Mouse (Mus musculus) cerebellum, postnatal 36 days (tissue): ENCODE measurements around the gene B3glct.

Source experiments
- DNase-seq, 2 experiments: peaks; one replicate each; pipeline ENCODE4 v3.0.0; 2021 to 2022; ENCODE audit warnings: mixed read lengths in 2 of 2

The B3glct gene

GRCm38 (mm10) chr5:149678100-149678989 is at the start of gene B3glct:
TSS of gene B3glct (plus strand) at chr5:149678230.
- peak; percentile 80 for DNase-seq

DNA sequence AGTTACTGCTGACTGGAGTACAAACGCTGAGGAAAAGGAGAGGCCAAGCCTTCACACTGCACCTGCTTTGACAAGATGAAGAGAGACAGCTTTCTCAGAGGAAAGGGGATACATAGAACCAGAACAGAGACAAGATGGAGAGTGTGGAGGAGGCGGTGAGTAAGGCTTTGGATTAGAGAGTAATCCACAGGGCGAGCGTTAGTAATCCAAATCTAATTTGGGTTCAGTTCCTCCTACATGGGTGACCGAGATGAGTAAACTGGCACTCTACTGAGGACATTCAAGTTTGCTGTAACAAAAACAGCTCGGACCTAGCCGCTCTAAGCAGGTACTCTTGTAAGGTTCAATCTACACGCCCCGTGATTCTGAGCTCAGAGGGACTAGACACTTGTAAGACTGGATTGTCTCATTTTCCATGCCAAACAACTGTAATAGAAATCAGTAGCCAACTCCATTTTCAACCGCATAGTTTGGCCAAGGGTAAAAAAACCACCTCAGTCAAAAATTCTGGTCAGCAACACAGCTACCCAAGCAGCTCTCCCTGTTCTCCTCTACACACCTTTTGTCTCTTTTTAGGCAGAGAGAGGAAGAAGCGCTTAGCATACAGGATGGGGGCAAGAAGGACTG is 43.5 kb upstream of the B3glct start:
- DNase-seq = no peak

GRCm38 (mm10) chr5:149635556-149635955 is 42.5 kb upstream of the B3glct start:
- DNase-seq = no peak

GRCm38 (mm10) chr5:149636075-149636920 is 41.7 kb upstream of the B3glct start, which contains the start of gene Hsph1:
TSS of gene Hsph1 (minus strand) at chr5:149636376.
- DNase-seq = peak; percentile 100

DNA sequence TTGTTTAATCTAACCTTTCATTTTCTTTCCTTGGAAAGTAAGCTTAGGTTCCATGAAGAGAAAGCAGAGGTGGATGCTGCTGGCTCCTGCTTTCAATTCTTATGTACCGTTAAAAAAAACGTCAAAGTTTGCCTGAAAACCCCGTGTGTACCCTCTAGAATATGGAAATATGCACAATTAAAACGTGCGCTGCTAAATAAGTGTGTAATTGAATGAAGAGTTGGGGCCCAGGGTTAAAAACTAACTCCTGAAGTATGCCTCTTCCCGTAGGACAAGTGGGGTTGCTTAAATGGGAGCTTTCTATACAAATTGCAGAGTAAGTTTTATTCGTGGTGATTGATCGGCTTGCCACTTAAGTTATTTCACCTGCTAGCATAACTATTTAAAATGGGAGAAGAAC is 40.7 kb upstream of the B3glct start:
- no peak for DNase-seq

- DNase-seq = no peak
Measured at GRCm38 (mm10) chr5:149641277-149641892, 36.6 kb upstream of the B3glct start.

DNA sequence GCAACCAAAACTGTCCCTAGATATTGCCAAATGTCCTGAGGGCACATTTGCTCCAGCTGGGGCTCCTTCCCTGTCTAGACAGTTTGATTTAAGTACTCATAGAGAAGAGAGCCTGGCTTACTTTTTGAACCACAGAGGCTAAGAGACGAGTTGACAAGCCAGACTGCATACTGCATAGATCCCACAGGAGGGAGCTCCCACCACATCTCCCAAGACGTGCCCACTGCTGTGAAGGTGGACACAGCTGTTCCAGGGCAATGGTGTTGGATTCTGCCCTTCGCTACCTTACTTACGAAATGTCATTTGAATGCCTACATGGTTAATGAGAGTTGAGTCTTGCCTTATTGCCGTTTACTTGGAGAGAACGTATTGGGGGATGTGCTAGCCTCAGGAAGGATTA is 35.7 kb upstream of the B3glct start:
- no peak for DNase-seq

- DNase-seq = no peak
Measured at GRCm38 (mm10) chr5:149642783-149643509, 35.1 kb upstream of the B3glct start.

- no peak for DNase-seq
Measured at GRCm38 (mm10) chr5:149647367-149648115, 30.5 kb upstream of the B3glct start.

DNA sequence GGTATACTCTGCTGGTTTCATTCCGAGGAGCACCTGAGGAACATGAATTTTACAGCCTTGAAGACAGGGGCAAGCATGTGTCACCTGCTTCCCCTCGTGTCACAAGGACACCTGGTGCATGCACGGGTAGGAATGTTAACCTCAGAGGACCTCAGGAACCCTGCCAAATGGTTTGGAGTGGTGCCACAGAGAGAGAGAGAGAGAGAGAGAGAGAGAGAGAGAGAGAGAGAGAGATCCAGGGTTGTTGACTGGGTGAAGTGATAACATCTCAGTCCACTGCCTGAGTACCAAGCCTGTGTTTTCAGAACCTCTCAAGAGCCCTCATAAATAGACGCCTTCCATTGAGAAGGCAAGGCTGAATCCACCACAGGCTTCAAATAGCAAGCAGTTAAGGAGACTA is 29.8 kb upstream of the B3glct start:
- no peak for DNase-seq

- DNase-seq = no peak
Measured at GRCm38 (mm10) chr5:149648895-149649406, 29.1 kb upstream of the B3glct start.

- no peak for DNase-seq
Measured at GRCm38 (mm10) chr5:149649499-149650178, 28.4 kb upstream of the B3glct start.

- no peak for DNase-seq
Measured at GRCm38 (mm10) chr5:149650179-149650553, 27.9 kb upstream of the B3glct start.

- DNase-seq = no peak
Measured at GRCm38 (mm10) chr5:149655636-149656035, 22.4 kb upstream of the B3glct start.

DNA sequence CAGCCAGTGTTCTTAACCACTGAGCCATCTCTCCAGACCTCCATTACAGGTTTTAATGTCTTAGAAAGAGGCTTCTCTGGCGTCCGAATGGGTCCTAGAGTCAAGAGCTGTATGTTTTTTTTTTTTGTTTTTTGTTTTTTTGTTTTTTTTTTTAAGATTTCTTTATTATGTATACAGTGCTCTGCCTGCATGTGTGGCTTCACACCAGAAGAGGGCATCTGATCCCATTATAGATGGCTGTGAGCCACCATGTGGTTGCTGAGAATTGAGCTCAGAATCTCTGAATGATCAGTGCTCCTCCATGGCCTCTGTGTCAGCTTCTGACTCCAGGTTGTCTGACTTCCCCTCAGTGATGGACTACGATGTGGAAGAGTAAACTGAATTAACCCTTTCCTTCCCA is 20.0 kb upstream of the B3glct start:
- no peak for DNase-seq

DNA sequence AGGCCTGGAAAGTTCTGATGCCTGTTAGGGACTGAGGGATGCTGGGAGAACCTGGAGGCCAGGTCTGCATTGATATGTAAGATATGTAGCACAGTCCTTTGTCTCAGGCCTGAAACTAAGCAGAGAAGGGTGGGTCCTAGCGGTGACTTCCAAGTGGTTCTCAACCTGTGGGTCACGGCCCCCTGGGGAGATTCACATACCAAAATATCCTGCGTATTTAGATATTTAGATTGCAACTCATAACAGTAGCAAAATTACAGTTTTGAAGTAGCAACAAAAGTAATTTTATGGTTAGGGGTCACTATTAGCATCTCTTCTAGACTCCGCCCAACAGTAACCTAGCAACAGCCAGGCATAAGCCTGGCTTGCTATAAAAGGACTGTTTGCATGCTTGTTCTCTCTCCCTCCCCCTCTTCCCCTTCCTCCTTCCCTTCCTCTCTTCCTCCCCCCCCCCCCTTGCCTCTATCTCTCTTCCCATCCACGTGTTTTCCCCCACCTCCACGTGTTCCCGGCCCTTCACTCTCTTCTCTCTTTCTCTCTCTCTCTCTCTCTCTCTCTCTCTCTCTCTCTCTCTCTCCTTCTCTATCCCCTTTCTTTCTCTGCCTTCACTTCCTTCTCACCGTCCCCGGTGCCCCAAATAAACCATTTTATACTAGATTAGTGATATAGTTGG is 19.2 kb upstream of the B3glct start:
- no peak for DNase-seq

DNA sequence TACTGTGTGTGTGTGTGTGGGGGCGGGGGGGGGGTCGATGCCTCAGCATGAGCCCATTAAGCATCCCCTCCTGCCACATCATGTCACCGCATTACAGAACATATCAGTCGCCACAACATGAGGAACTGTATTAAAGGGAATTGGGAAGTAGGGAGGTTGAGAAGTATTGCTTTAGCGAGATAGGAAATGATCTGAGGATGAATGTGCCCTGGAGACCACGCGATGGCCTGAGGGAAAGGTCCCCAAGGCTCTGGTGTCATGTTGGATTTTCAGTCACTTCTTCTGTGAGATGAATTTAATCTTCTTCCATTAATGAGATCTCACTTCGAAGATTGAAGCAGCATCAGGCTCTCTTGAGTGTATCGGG is 18.6 kb upstream of the B3glct start:
- no peak for DNase-seq

DNA sequence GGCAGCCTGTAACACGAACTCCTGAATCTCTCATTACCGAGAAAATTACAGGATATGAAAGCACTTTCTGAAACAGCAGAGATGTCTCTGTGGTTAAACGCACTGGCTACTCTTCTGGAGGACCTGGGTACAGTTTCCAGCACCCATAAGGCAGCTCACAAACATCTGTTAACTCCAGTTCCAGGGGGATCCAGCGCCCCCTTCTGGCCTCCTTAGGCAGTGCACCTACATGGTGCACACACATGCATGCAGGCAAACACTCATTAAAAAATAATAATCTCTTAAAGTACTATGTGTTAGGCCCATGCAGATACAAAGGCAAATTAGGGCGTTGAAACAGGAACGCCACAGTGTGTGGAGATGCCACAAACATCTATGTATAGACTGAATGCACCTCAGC is 16.6 kb upstream of the B3glct start:
- no peak for DNase-seq

DNA sequence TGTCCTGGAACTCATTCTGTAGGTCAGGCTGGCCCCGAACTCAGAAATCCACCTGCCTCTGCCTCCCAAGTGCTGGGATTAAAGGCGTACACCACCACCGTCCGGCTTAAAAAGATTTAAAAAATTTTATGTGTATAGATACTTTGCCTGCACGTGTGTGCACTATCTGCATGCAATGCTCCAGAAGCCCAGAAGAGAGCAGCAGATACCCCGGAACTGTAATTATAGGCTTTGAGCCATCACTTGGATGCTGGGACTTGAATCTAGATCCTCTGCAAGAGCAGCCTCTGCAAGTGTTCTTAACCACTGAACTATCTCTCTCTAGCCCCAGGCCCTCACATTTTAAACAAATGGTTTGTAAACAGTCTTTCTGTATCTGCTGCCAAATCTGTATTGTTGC is 15.1 kb upstream of the B3glct start:
- no peak for DNase-seq

DNA sequence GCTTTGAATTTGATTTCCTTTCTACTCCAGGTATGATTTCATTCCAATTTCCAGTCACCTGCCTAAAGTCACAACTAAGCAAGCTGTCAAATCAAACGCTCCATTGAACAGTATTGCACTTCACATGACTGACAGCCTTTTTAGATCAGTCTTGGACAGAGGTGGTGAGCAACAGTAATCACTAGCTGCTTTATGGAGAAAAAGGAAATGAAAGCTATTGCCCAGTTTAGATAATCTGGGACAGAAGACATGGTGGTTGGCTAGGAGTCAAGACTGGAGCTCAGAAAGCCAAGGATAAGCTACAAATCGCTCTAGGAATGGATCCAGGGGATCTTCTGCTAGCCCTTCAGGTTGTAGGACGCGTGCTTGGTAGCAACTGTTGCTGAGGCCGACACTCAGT is 14.6 kb upstream of the B3glct start:
- no peak for DNase-seq
